Mouse (Mus musculus) MEL (cell line): ENCODE data around the gene Ubap2l. TPM values are rescaled to one million over a fixed set of nuclear protein-coding genes. Genes with fewer than 3 reads are reported as not detected.

Experiments used
- DNase-seq: peaks from one replicate; pipeline ENCODE4 v3.0.0; 2011; ENCODE audit warnings: low read depth, low spot score
- H3K27ac ChIP-seq: 2 replicates; pipeline ENCODE4 v1.5.1; 2012; ENCODE audit warnings: low read depth, mild to moderate bottlenecking, control low read depth, low read length, moderate library complexity; ENCODE audit not compliant: control insufficient read depth
- H3K27me3 ChIP-seq, 2 experiments: fragments of 150-350 bp in 1 of 2; sonication (generic) in 1 of 2; 2 replicates each; pipeline ENCODE4 v1.6.1; 2012; ENCODE audit warnings: low read length in 2 of 2, mild to moderate bottlenecking in 2 of 2, improper control_type of control experiment in 1 of 2, moderate library complexity in 1 of 2; ENCODE audit not compliant: insufficient read depth in 2 of 2, control insufficient read depth in 1 of 2
- H3K36me3 ChIP-seq, 2 experiments: 2 replicates each; pipeline ENCODE4 v1.6.1; 2012 to 2014; ENCODE audit warnings: low read length in 2 of 2, improper control_type of control experiment in 1 of 2, inconsistent platforms in 1 of 2, mild to moderate bottlenecking in 1 of 2; ENCODE audit not compliant: insufficient read depth in 2 of 2, control insufficient read depth in 1 of 2
- H3K4me1 ChIP-seq, 2 experiments: fragments of 150-350 bp in 1 of 2; sonication (generic) in 1 of 2; 2 replicates each; pipeline ENCODE4 v1.6.1; 2012; ENCODE audit warnings: low read length in 2 of 2, improper control_type of control experiment in 1 of 2, mild to moderate bottlenecking in 1 of 2; ENCODE audit not compliant: insufficient read depth in 2 of 2, control insufficient read depth in 1 of 2
- H3K4me3 ChIP-seq, 2 experiments: fragments of 150-350 bp in 1 of 2; sonication (generic) in 1 of 2; 2 replicates each; pipeline ENCODE4 v1.5.1; 2012; ENCODE audit warnings: low read depth in 2 of 2, low read length in 2 of 2, mild to moderate bottlenecking in 2 of 2, moderate library complexity in 2 of 2, control low read depth in 1 of 2, improper control_type of control experiment in 1 of 2; ENCODE audit not compliant: control insufficient read depth in 1 of 2, insufficient read depth in 1 of 2
- H3K79me2 ChIP-seq: 2 replicates; pipeline ENCODE4 v1.6.1; 2012; ENCODE audit warnings: mild to moderate bottlenecking, low read length, moderate library complexity; ENCODE audit not compliant: control insufficient read depth, poor library complexity, insufficient read depth
- H3K9ac ChIP-seq: 2 replicates; pipeline ENCODE4 v1.6.1; 2012; ENCODE audit warnings: low read depth, mild to moderate bottlenecking, control low read depth, low read length, moderate library complexity; ENCODE audit not compliant: control insufficient read depth, poor library complexity, severe bottlenecking
- H3K9me3 ChIP-seq: fragments of 150-350 bp; sonication (generic); replicated peaks from 2 replicates; pipeline ENCODE4 v1.6.1; 2012; ENCODE audit warnings: mild to moderate bottlenecking, low read length, improper control_type of control experiment, moderate library complexity; ENCODE audit not compliant: insufficient read depth
- BHLHE40 ChIP-seq: IDR thresholded peaks from 2 replicates; pipeline ENCODE4 v1.6.1; 2012; ENCODE audit warnings: low read depth, mild to moderate bottlenecking, inconsistent platforms, low read length, improper control_type of control experiment, borderline replicate concordance
- CHD1 ChIP-seq: IDR thresholded peaks from 2 replicates; pipeline ENCODE4 v1.6.1; 2012; ENCODE audit warnings: low read depth, mild to moderate bottlenecking, inconsistent platforms, low read length, improper control_type of control experiment
- ETS1 ChIP-seq: IDR thresholded peaks from 2 replicates; pipeline ENCODE4 v1.6.1; 2012; ENCODE audit warnings: low read depth, mild to moderate bottlenecking, inconsistent platforms, low read length, improper control_type of control experiment, moderate library complexity
- GATA1 ChIP-seq: IDR thresholded peaks from 2 replicates; pipeline ENCODE4 v1.6.1; 2011; ENCODE audit warnings: low read depth, low read length, improper control_type of control experiment
- HCFC1 ChIP-seq: IDR thresholded peaks from 2 replicates; pipeline ENCODE4 v1.6.1; 2012; ENCODE audit warnings: low read depth, mild to moderate bottlenecking, inconsistent platforms, low read length, improper control_type of control experiment, moderate library complexity
- KAT2A ChIP-seq: conservative IDR thresholded peaks from 2 replicates; pipeline ENCODE4 v1.6.1; 2012; ENCODE audit warnings: low read depth, low read length, improper control_type of control experiment, inconsistent platforms
- MAFK ChIP-seq: IDR thresholded peaks from 2 replicates; pipeline ENCODE4 v1.6.1; 2011; ENCODE audit warnings: low read depth, mild to moderate bottlenecking, low read length, improper control_type of control experiment, borderline replicate concordance
- MAX ChIP-seq: IDR thresholded peaks from 2 replicates; pipeline ENCODE4 v1.6.1; 2011; ENCODE audit warnings: low read length, improper control_type of control experiment
- MAZ ChIP-seq: IDR thresholded peaks from 2 replicates; pipeline ENCODE4 v1.6.1; 2012; ENCODE audit warnings: low read depth, mild to moderate bottlenecking, inconsistent platforms, low read length, improper control_type of control experiment
- MEF2A ChIP-seq: IDR thresholded peaks from 2 replicates; pipeline ENCODE4 v1.6.1; 2014; ENCODE audit warnings: low read depth, mild to moderate bottlenecking, inconsistent platforms, low read length, improper control_type of control experiment; ENCODE audit not compliant: poor library complexity, insufficient replicate concordance, severe bottlenecking; ENCODE audit errors: extremely low read depth
- MXI1 ChIP-seq: IDR thresholded peaks from 2 replicates; pipeline ENCODE4 v1.6.1; 2011; ENCODE audit warnings: mild to moderate bottlenecking, low read depth, low read length, improper control_type of control experiment
- NELFE ChIP-seq: IDR thresholded peaks from 2 replicates; pipeline ENCODE4 v1.6.1; 2011; ENCODE audit warnings: low read depth, low read length, improper control_type of control experiment
- POLR2A ChIP-seq, 2 experiments: IDR thresholded peaks; 2 replicates each; pipeline ENCODE4 v1.6.1; 2011 to 2012; ENCODE audit warnings: low read length in 2 of 2, mild to moderate bottlenecking in 2 of 2, control low read depth in 1 of 2, improper control_type of control experiment in 1 of 2, low read depth in 1 of 2, moderate library complexity in 1 of 2; ENCODE audit not compliant: control insufficient read depth in 1 of 2, insufficient read depth in 1 of 2, poor library complexity in 1 of 2
- POLR2AphosphoS2 ChIP-seq: IDR thresholded peaks from 2 replicates; pipeline ENCODE4 v1.6.1; 2011; ENCODE audit warnings: low read length, improper control_type of control experiment
- SIN3A ChIP-seq: IDR thresholded peaks from 2 replicates; pipeline ENCODE4 v1.6.1; 2012; ENCODE audit warnings: low read length, improper control_type of control experiment, inconsistent platforms
- TAL1 ChIP-seq: IDR thresholded peaks from 2 replicates; pipeline ENCODE4 v1.6.1; 2012; ENCODE audit warnings: mild to moderate bottlenecking, inconsistent platforms, low read length, moderate library complexity, mixed read lengths
- TBP ChIP-seq: IDR thresholded peaks from 2 replicates; pipeline ENCODE4 v1.8.0; 2011; ENCODE audit warnings: low read depth, low read length, improper control_type of control experiment
- TCF12 ChIP-seq: IDR thresholded peaks from 2 replicates; pipeline ENCODE4 v1.6.1; 2014; ENCODE audit warnings: low read depth, mild to moderate bottlenecking, inconsistent platforms, low read length, improper control_type of control experiment, moderate library complexity
- UBTF ChIP-seq: IDR thresholded peaks from 2 replicates; pipeline ENCODE4 v1.6.1; 2012; ENCODE audit warnings: low read depth, mild to moderate bottlenecking, inconsistent platforms, low read length, improper control_type of control experiment, moderate library complexity, borderline replicate concordance; ENCODE audit not compliant: insufficient read depth
- USF1 ChIP-seq: IDR thresholded peaks from 2 replicates; pipeline ENCODE4 v1.6.1; 2014; ENCODE audit warnings: low read depth, mild to moderate bottlenecking, inconsistent platforms, low read length, improper control_type of control experiment, moderate library complexity
- ZC3H11A ChIP-seq: IDR thresholded peaks from 2 replicates; pipeline ENCODE4 v1.6.1; 2012; ENCODE audit warnings: low read depth, mild to moderate bottlenecking, inconsistent platforms, low read length, improper control_type of control experiment
- ZKSCAN1 ChIP-seq: IDR thresholded peaks from 2 replicates; pipeline ENCODE4 v1.6.1; 2012; ENCODE audit warnings: low read depth, mild to moderate bottlenecking, inconsistent platforms, low read length, improper control_type of control experiment, moderate library complexity
- ZNF384 ChIP-seq: IDR thresholded peaks from 2 replicates; pipeline ENCODE4 v1.6.1; 2012; ENCODE audit warnings: low read depth, mild to moderate bottlenecking, inconsistent platforms, low read length, improper control_type of control experiment
- polyA plus RNA-seq, 2 experiments: library from polyadenylated mRNA; stranded (reverse) in 1 of 2; unstranded in 1 of 2; fragments of >175 nt in 1 of 2; fragments of >200 nt in 1 of 2; gene quantifications; 2 replicates each; pipeline versions ENCODE4 v1.2.1 to v1.2.4; 2012; ENCODE audit warnings: low replicate concordance in 2 of 2, low read depth in 1 of 2; ENCODE audit not compliant: insufficient read length in 2 of 2, insufficient read depth in 1 of 2, missing spikeins in 1 of 2
- total RNA-seq: library from RNA; depleted of rRNA; stranded (reverse); fragments of 300-350 nt; gene quantifications from 2 replicates; pipeline ENCODE4 v1.2.3, GENCODE M21; 2012

The Ubap2l gene
- total and polyA plus RNA-seq, 3 experiments, result 107 to 442 (median 247) TPM

DNA sequence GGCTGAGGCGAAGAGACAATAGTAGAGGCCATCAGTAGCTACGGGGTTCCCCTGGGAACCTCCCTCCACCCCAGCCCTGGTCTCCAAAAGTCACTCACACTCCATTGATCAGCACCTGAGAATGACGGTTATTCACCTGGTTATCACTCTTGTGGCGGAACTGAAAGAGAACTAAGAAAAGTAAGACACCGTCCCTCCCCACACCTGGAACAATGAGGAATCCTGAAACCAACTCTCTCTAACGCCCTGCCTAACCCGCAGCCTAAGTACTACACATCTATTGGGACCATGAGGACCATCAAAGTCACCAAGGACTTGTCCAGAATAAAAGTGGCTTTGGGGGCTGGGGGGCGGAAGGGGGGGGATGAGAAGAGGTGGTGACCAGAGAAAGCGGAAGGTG lies 94.5 kb downstream of the Ubap2l start:
- Histone ChIP-seq H3K36me3 (peaks cover 2 to 13% of the 10 kb centered on the region in 2 experiments; a peak in 3 of 4 replicates), H3K27me3 (no peaks in the 10 kb centered on the region), H3K4me1 (peaks cover 8 to 20% of the 10 kb centered on the region in 2 experiments), H3K9ac (no peak overlapping the region), H3K27ac (no peak overlapping the region), H3K79me2 (peaks cover 5% of the 10 kb centered on the region), H3K9me3 (no peaks in the 10 kb centered on the region), H3K4me3 (no peak overlapping the region)
- no peak for TF ChIP-seq ZNF384
- no peak for TF ChIP-seq POLR2A (IDR thresholded peaks at IDR 0.05; ENCODE audit: control insufficient read depth in 1 of 2, insufficient read depth in 1 of 2, low read depth in 1 of 2, low read length in 2 of 2, poor library complexity in 1 of 2)
- no peak for TF ChIP-seq HCFC1
- TF ChIP-seq KAT2A, result no peak
- TF ChIP-seq BHLHE40, result no peak
- TF ChIP-seq TBP, result no peak
- no peak for TF ChIP-seq MAX
- TF ChIP-seq USF1, result no peak
- no peak for TF ChIP-seq TAL1
- no peak for TF ChIP-seq SIN3A
- no peak for TF ChIP-seq ETS1
- no peak for TF ChIP-seq UBTF
- no peak for TF ChIP-seq TCF12
- TF ChIP-seq ZC3H11A, result no peak
- no peak for TF ChIP-seq MXI1
- no peak for TF ChIP-seq MEF2A
- TF ChIP-seq CHD1, result no peak
- TF ChIP-seq MAFK, result no peak
- DNase-seq, result no peak

DNA sequence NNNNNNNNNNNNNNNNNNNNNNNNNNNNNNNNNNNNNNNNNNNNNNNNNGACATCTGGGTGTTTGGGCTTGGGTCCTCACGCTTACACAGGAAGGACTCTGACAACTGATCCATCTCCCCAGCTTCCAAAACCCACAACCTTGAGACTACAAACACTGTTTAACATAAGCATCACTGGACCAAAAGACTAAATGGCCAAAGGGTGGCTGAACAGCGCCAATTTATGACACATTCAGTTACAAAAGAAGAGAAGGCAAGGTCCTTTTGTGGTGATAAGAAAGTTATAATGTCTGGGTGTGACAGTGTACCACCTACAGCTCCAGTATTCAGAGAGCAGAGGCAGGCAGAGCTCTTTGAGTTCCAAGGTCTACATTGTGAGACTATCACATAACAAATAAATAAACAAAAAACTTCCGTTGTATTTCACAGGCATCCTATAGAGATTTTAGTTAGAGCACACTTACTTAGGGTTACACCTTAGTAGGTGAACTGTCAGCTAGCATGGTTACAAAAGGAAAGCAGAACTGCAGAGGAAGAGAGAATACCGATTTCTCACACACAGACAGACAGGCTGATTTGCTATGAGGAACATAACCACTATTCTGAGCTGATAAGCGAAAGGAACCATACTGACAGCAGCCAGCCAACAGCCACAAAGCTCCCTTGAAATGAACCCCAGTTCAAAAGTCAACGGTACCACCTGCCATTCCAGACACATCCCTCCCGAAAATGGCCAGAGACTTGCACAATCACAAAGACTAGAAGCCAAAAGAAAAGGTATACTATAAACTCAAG lies 96.1 kb downstream of the Ubap2l start:
- Histone ChIP-seq H3K9ac (no peak overlapping the region), H3K4me3 (no peak overlapping the region), H3K4me1 (peaks cover 8 to 11% of the 10 kb centered on the region in 2 experiments), H3K9me3 (no peaks in the 10 kb centered on the region), H3K36me3 (peaks cover 2 to 9% of the 10 kb centered on the region in 2 experiments; a peak in 3 of 4 replicates), H3K27me3 (no peaks in the 10 kb centered on the region), H3K27ac (peak overlapping the region; percentile 43), H3K79me2 (no peaks in the 10 kb centered on the region; the same call in 1 of the 2 replicates)
- TF ChIP-seq NELFE (no peak), MAZ (0 out of 2 replicates have a peak, but pooled peaks have one; percentile 21), POLR2AphosphoS2 (no peak), ZKSCAN1 (no peak), ETS1 (peak; percentile 39; the same call in 1 of the 2 replicates), MAX (no peak), GATA1 (peak; percentile 65), ZNF384 (no peak), CHD1 (no peak), MXI1 (0 out of 2 replicates have a peak, but pooled peaks have one; percentile 37)
- peak; percentile 73 for DNase-seq
